Mouse (Mus musculus) testis, postnatal 14 days (tissue): ENCODE measurements around the gene Ttyh3.

Experiments
- DNase-seq: peaks from one replicate; pipeline ENCODE4 v3.0.0; 2021; ENCODE audit warnings: low spot score

Ttyh3 gene

DNA sequence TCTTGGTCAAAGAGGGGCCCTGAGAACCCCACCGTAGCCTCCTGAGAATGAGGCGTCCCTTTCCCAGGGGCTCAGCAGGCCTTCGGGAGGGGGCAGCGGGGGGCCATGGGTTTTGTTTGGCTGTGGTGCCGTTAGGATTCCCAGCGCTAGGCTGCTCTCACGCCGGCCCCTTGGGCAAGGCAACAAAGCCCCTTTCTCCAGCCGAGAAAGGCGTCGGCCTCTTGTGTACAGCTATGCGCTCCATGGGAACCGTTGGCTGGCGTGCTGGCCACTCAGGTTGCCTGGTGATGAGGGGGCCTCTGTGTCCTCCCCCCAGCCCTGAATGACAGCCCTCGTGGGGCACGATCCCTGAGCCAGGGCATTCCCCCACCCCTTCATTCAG, 40.2 kb downstream of the Ttyh3 start:
- no peak for DNase-seq

GRCm38 (mm10) chr5:140607836-140608633, 40.8 kb downstream of the Ttyh3 start:
- DNase-seq = no peak

- DNase-seq = peak; percentile 85
Measured at GRCm38 (mm10) chr5:140607001-140607835, 41.6 kb downstream of the Ttyh3 start, which contains the start of gene Lfng. Gene Lfng (plus strand): TSS chr5:140607320.

DNA sequence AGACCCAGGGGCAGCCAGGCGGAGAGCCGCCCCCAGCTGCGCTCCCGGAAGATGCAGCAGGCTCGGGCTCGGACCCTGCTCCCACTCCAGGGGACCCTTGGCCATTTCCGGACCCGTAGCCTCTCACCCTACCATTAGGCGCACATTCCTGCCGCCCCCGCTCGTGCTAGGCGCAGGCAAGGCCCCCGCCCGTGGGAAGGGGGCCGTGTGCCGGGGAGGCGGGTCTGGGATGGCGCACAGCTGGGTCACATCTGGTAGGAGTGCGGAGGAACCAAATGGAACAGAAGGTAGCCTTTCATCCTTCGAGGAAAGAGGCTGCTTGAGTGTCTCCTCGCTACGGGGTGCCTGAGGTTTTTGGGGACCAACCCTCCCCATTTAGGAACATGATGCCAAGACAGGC, 42.4 kb downstream of the Ttyh3 start:
- DNase-seq = no peak

- no peak for DNase-seq
Measured at GRCm38 (mm10) chr5:140605228-140605627, 43.6 kb downstream of the Ttyh3 start.

- no peak for DNase-seq
Measured at GRCm38 (mm10) chr5:140604386-140604785, 44.4 kb downstream of the Ttyh3 start.

GRCm38 (mm10) chr5:140602540-140602939, 46.3 kb downstream of the Ttyh3 start:
- no peak for DNase-seq

GRCm38 (mm10) chr5:140601712-140602111, 47.1 kb downstream of the Ttyh3 start:
- no peak for DNase-seq

- no peak for DNase-seq
Measured at GRCm38 (mm10) chr5:140599939-140600338, 48.9 kb downstream of the Ttyh3 start.

DNA sequence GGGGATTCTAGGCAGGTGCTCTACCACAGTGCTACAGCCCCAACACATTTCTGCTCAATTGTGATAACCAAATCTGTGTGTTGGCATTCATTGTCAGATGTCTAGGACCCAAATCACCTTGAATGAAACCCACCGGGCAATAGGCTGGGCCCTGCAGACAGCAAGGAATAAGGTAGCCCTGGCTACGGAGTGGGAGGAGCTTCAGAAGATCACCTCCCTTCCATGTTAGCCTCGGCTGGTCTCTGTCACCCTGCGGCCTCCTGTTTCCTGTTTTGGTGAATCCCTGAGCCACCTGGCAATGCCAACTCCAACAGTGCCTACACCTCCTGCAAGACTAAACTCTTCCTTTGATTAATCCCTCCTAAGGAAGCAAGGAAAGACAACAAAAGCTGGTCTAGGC, 51.0 kb downstream of the Ttyh3 start:
- DNase-seq = no peak

- no peak for DNase-seq
Measured at GRCm38 (mm10) chr5:140596927-140597588, 51.8 kb downstream of the Ttyh3 start.

DNA sequence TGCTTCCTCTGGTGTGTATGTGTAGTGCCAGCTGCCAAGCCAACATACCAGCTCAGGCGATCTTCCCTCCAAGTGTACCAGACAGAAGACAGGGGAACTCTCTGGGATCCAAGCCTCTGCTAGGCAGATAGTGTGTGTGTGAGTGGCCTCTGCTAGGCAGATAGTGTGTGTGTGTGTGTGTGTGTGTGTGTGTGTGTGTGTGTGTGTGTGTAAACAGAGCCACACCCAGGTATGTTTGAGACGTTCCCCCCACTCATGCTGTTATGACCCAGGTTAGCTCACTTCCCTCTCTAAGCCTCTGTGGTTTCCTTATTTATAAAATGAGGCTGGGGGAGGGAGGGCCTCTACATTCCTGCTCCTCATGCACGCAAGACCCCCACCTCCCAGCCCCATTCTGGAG, 52.4 kb downstream of the Ttyh3 start:
- no peak for DNase-seq

- DNase-seq = no peak
Measured at GRCm38 (mm10) chr5:140594846-140595245, 54.0 kb downstream of the Ttyh3 start.

DNA sequence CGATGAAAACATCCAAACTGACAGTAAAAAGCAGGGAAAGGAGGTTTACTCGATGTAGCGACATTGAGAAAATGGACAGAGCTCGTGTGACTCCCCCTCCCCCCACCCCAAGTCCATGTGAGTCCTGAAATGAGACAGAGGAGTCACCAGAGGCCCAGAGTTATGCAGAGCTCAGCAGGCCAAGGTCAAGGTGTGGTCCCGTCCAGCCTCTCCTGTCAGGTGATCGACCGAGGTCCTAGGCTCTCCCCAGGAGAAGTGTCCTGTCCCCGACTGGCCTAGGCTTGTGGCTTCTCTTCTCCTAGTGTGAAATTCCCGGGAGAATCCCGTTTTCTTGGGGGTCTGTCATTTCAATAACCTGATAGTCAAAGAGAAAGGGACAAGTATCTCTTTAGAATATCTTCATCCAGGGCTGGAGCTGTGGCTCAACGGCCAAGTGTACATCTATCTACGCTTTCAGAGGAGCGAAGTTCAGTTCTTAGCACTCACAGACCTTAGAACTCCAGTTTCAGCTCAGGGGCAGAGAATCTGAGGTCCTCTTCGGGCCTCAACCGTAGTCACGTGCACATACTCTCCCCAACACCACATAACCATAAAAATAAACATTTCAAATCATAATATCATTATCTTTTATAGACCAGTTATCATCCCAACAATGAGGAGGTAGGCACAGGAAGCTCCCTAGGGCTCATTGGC, 59.6 kb downstream of the Ttyh3 start:
- DNase-seq = no peak

- no peak for DNase-seq
Measured at GRCm38 (mm10) chr5:140583732-140584368, 65.0 kb downstream of the Ttyh3 start.

DNA sequence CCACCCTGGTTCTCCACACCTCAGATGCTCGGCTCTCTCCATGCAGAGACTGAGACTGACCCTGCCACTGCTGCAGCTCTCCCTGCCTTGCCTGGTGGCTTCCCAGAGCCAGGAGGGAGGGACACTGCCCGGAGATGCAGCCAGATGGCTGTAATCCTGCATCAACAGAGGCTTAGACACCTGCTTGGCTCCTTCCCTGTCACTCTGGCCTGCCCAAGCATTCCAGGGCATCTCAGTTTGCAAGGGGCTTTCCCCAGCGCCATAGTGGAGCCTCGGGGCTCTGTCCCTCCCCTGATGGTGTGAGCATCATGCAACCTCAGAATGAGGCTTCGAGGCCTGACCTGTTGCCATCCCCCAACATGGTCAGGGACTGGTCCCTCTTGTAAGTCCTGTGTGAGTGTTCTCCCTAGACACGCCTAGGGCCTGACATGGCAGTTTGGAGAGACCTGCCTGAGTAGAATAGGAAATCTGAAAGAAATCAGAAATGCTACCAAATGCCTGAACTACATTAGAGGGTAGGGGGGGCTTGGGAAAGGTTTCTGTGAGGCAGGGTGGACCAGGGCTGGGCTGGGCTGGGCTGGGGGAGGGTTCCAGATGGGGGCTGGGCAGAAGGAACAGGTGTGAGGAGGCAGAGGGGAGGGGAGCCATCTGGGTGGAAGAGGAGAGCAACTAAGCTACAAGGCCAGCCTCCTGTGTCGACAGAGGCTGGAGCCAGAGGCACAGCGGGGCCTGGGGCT, 65.7 kb downstream of the Ttyh3 start:
- no peak for DNase-seq

DNA sequence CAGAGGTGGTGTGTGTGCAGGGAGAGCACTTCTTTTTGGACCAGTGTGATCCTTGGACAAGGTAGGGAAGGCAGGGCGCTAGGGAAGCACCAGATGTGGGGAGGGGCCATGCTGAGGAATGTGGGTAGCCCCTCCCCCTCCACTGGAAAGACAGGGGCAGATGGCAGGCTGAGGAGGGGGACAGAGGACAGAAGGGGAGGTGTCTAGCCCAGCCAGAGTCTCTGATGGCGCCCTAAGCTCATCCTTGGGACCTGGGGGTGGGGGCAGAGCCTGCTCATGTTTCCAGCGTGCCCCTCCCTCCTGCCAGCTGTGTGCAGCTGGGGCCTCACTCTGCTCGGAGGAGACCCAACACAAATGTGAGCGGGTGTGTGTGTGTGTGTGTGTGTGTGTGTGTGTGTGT, 67.3 kb downstream of the Ttyh3 start:
- DNase-seq = no peak

DNA sequence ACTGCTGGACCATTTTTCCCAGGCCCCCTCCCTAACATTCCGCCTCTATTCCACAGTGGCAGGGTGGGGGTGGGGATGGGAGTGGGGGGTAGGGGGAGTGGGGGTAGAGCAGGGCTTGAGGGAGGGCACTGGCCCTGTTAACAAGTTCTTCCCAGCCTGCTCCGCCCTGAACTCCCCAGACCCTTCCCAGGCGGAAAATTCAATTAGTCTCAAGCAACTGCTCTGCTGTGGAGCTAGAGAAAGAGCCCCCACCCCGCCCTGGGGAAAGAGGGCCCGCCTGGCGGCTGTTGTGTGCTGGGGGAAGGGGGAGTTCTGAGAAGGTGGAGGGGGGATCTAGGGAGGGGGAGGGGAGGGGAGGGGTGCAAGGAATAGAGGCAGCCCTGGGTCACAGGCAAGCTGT, 69.1 kb downstream of the Ttyh3 start:
- DNase-seq = no peak

- DNase-seq = no peak
Measured at GRCm38 (mm10) chr5:140579221-140579620, 69.6 kb downstream of the Ttyh3 start.

GRCm38 (mm10) chr5:140575381-140575866, 73.4 kb downstream of the Ttyh3 start:
- no peak for DNase-seq

- DNase-seq = no peak
Measured at GRCm38 (mm10) chr5:140572611-140573010, 76.2 kb downstream of the Ttyh3 start.
